Mouse (Mus musculus) telencephalon, adult 2 months (tissue): ENCODE data around the gene Rsu1.

Experiments
- DNase-seq: peaks from one replicate; pipeline ENCODE4 v3.0.0-alpha.2; 2011; ENCODE audit warnings: low read depth, low spot score

Rsu1 gene

GRCm38 (mm10) chr2:13169158-13169890 lies 101.9 kb downstream of the Rsu1 start:
- DNase-seq: no peak

GRCm38 (mm10) chr2:13168743-13169142 lies 102.5 kb downstream of the Rsu1 start:
- DNase-seq: no peak

GRCm38 (mm10) chr2:13161717-13162116 lies 109.5 kb downstream of the Rsu1 start:
- DNase-seq: no peak

- DNase-seq: no peak
These were observed 126.0 kb downstream of the Rsu1 start for GRCm38 (mm10) chr2:13145245-13145644.

GRCm38 (mm10) chr2:13134890-13135289 lies 136.3 kb downstream of the Rsu1 start:
- no peak for DNase-seq

GRCm38 (mm10) chr2:13132841-13133240 lies 138.4 kb downstream of the Rsu1 start:
- no peak for DNase-seq

- no peak for DNase-seq
These were observed 138.8 kb downstream of the Rsu1 start for GRCm38 (mm10) chr2:13132406-13132805.

- no peak for DNase-seq
These were observed 141.4 kb downstream of the Rsu1 start for GRCm38 (mm10) chr2:13129859-13130258.

- DNase-seq: no peak
These were observed 141.9 kb downstream of the Rsu1 start for GRCm38 (mm10) chr2:13129337-13129736.

GRCm38 (mm10) chr2:13120461-13120860 lies 150.8 kb downstream of the Rsu1 start:
- no peak for DNase-seq

- no peak for DNase-seq
These were observed 153.3 kb downstream of the Rsu1 start for GRCm38 (mm10) chr2:13117896-13118295.

GRCm38 (mm10) chr2:13106531-13106930 lies 164.7 kb downstream of the Rsu1 start:
- DNase-seq: no peak

GRCm38 (mm10) chr2:13104388-13104787 lies 166.8 kb downstream of the Rsu1 start:
- no peak for DNase-seq

- DNase-seq: peak; percentile 79
These were observed 167.4 kb downstream of the Rsu1 start for GRCm38 (mm10) chr2:13103797-13104200.

- no peak for DNase-seq
These were observed 177.2 kb downstream of the Rsu1 start for GRCm38 (mm10) chr2:13094045-13094444.

- DNase-seq: no peak
These were observed 177.6 kb downstream of the Rsu1 start for GRCm38 (mm10) chr2:13093570-13093969.

- DNase-seq: no peak
These were observed 179.7 kb downstream of the Rsu1 start for GRCm38 (mm10) chr2:13091399-13092015.

- no peak for DNase-seq
These were observed 180.4 kb downstream of the Rsu1 start for GRCm38 (mm10) chr2:13090841-13091240.

- no peak for DNase-seq
These were observed 181.4 kb downstream of the Rsu1 start for GRCm38 (mm10) chr2:13089861-13090260.

- peak; percentile 55 for DNase-seq
These were observed 182.9 kb downstream of the Rsu1 start for GRCm38 (mm10) chr2:13088266-13088665.

GRCm38 (mm10) chr2:13087811-13088210 lies 183.4 kb downstream of the Rsu1 start:
- DNase-seq: no peak

- DNase-seq: no peak
These were observed 187.0 kb downstream of the Rsu1 start for GRCm38 (mm10) chr2:13084223-13084622.

GRCm38 (mm10) chr2:13080476-13080875 lies 190.7 kb downstream of the Rsu1 start:
- no peak for DNase-seq
